Mouse (Mus musculus): ENCODE results near the gene Glul. TPM values are rescaled to one million over a fixed set of nuclear protein-coding genes. Genes with fewer than 3 reads are reported as not detected.

The Glul gene
- polyA plus RNA-seq, 1 experiment from 2014 or later: 78.3 TPM

DNA sequence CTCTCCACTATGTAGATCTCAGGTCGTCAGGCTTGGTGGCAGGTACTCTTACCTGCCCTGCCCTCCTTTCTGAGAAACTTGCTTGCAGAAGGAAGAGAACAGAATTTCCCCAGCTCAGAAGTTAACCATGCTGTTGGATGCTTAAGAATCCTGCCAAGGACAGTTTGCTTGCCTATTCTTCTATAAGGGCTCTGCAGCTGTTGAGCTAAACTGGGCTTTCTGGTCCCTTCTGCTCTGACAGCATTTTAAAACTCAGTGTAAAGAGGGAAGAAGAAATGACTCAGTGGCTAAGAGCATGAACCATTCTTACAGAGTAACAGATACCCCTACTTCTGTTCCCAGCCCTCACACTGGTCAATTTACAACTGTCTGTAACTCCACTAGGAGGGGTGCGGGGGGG is 41.2 kb downstream of the Glul start:
- no peak for ATAC-seq (replicated peaks; ENCODE audit: insufficient number of reproducible peaks, low FRiP score, low TSS enrichment)
- 89% methylated on average over 2 of the region's 2 CpGs for whole genome bisulfite sequencing (ENCODE audit: insufficient replicate concordance)
- no peak overlapping the region for H3K4me2 ChIP-seq
- no peak overlapping the region for H3K9ac ChIP-seq (ENCODE audit: low read depth, low read length)
- H3K9me3 ChIP-seq (replicated peaks; ENCODE audit: control insufficient read depth, low read length): no peaks in the 10 kb centered on the region
- H3K4me1 ChIP-seq (ENCODE audit: control insufficient read depth, insufficient read depth, low read length): no peaks in the 10 kb centered on the region
- no peak overlapping the region for H3K4me3 ChIP-seq (ENCODE audit: low read depth, low read length)
- no peaks in the 10 kb centered on the region for H3K36me3 ChIP-seq (ENCODE audit: control insufficient read depth, insufficient read depth, low read length)
- H3K27ac ChIP-seq (ENCODE audit: low read depth, low read length): no peak overlapping the region
- no peaks in the 10 kb centered on the region for H3K27me3 ChIP-seq (ENCODE audit: control insufficient read depth, insufficient read depth, low read length)

DNA sequence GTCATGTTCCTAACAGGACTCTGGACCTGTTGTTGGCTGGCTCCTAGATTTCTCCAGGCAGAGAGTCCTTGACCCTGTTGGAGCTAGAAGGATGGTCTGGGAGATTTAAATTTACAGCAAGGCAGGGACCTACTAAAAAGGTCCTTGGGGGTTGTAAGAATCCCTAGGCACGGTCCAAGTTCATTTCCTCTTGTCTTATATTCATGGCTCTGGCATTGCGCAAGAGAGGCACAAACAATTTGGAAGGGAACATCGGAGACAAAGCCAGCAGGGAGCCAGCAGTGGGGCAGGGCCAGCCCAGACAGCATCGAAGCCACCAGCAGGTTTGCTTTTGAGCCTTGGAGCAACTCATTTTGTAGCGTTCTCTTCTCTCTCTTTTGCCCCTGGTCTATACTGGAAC is 45.4 kb downstream of the Glul start:
- H3K4me3 ChIP-seq (ENCODE audit: low read depth, low read length): no peak overlapping the region
- H3K4me2 ChIP-seq: no peak overlapping the region
- H3K27me3 ChIP-seq (ENCODE audit: control insufficient read depth, insufficient read depth, low read length): no peaks in the 10 kb centered on the region
- H3K36me3 ChIP-seq (ENCODE audit: control insufficient read depth, insufficient read depth, low read length): no peaks in the 10 kb centered on the region
- 72% methylated on average over 5 of the region's 5 CpGs for WGBS (ENCODE audit: insufficient replicate concordance)
- H3K27ac ChIP-seq (ENCODE audit: low read depth, low read length): no peak overlapping the region
- ATAC-seq (replicated peaks; ENCODE audit: insufficient number of reproducible peaks, low FRiP score, low TSS enrichment): no peak
- H3K9ac ChIP-seq (ENCODE audit: low read depth, low read length): no peak overlapping the region
- no peaks in the 10 kb centered on the region for H3K9me3 ChIP-seq (replicated peaks; ENCODE audit: control insufficient read depth, low read length)
- no peaks in the 10 kb centered on the region for H3K4me1 ChIP-seq (ENCODE audit: control insufficient read depth, insufficient read depth, low read length)

DNA sequence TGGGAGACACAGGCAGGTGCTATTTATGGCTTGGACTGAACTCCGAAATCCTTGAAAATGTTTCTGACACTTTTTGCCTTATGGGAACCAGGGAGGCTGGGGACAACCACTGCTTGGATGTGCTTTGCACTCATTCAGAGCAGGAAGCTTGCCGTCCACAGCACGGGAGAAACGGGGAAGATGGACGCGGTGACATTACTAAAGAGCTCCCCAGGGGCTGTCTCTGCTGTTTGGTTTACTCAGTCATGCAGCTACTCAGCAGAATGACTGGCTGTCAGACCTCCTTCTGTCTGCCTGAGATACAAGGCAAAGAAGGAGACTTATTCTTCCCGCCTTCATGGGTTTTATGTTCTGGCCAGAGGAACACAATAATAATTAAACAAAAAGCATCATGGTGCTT is 47.2 kb downstream of the Glul start:
- H3K4me2 ChIP-seq: no peak overlapping the region
- H3K4me1 ChIP-seq (ENCODE audit: control insufficient read depth, insufficient read depth, low read length): no peaks in the 10 kb centered on the region
- ATAC-seq (replicated peaks; ENCODE audit: insufficient number of reproducible peaks, low FRiP score, low TSS enrichment): no peak
- H3K36me3 ChIP-seq (ENCODE audit: control insufficient read depth, insufficient read depth, low read length): no peaks in the 10 kb centered on the region
- H3K27ac ChIP-seq (ENCODE audit: low read depth, low read length): no peak overlapping the region
- 62% methylated on average over 7 of the region's 7 CpGs for WGBS (ENCODE audit: insufficient replicate concordance)
- no peak overlapping the region for H3K4me3 ChIP-seq (ENCODE audit: low read depth, low read length)
- no peak overlapping the region for H3K9ac ChIP-seq (ENCODE audit: low read depth, low read length)
- H3K9me3 ChIP-seq (replicated peaks; ENCODE audit: control insufficient read depth, low read length): no peaks in the 10 kb centered on the region
- no peaks in the 10 kb centered on the region for H3K27me3 ChIP-seq (ENCODE audit: control insufficient read depth, insufficient read depth, low read length)

DNA sequence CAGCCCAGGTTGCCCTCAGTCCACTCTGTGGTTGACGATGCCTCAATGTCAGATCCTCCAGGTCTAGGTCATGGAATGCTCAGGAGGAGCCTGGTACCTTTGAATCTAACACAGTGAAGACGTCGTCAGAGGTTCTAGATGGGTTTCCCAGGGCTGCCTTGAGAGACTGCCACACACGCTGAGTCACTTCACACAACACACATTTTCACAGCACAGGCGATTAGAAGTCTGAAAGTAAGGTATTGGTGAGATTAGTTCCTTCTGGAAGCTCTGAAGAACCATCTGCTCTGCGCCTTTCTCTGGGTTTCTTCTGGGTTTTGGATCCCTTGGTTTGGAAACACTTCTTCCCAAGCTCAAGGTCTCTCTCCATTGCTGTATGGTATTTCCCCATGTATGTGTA is 48.1 kb downstream of the Glul start:
- Histone ChIP-seq H3K36me3 (ENCODE audit: control insufficient read depth, insufficient read depth, low read length) (no peaks in the 10 kb centered on the region), H3K9ac (ENCODE audit: low read depth, low read length) (no peak overlapping the region), H3K27me3 (ENCODE audit: control insufficient read depth, insufficient read depth, low read length) (no peaks in the 10 kb centered on the region), H3K4me1 (ENCODE audit: control insufficient read depth, insufficient read depth, low read length) (no peaks in the 10 kb centered on the region), H3K4me3 (ENCODE audit: low read depth, low read length) (no peak overlapping the region), H3K27ac (ENCODE audit: low read depth, low read length) (no peak overlapping the region), H3K4me2 (no peak overlapping the region), H3K9me3 (replicated peaks; ENCODE audit: control insufficient read depth, low read length) (no peaks in the 10 kb centered on the region)
- WGBS (ENCODE audit: insufficient replicate concordance): 84% methylated on average over 6 of the region's 6 CpGs
- ATAC-seq (replicated peaks; ENCODE audit: insufficient number of reproducible peaks, low FRiP score, low TSS enrichment): no peak

DNA sequence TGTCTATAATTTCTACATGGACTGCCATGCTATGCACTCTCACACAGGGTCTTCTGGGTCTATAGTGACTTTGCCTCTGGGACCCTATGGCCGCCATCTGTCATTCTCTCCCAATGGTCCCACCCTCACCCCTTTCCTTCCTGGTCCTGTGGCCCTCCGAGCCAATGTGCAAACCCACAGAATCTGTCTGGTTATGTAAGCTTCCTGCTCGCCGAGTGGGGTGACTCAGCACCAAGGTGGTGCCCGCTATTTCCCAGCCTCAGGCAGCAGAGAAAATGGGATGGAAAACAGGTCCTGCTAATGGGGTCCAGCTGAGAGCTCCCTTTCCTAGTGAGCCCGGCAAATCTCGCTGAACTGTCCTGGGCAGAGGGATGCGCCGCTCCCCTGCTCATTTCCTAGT is 53.5 kb downstream of the Glul start:
- Histone ChIP-seq H3K36me3 (ENCODE audit: control insufficient read depth, insufficient read depth, low read length) (no peaks in the 10 kb centered on the region), H3K9ac (ENCODE audit: low read depth, low read length) (no peak overlapping the region), H3K4me1 (ENCODE audit: control insufficient read depth, insufficient read depth, low read length) (no peaks in the 10 kb centered on the region), H3K27me3 (ENCODE audit: control insufficient read depth, insufficient read depth, low read length) (no peaks in the 10 kb centered on the region), H3K4me3 (ENCODE audit: low read depth, low read length) (no peak overlapping the region), H3K4me2 (no peak overlapping the region), H3K9me3 (replicated peaks; ENCODE audit: control insufficient read depth, low read length) (no peaks in the 10 kb centered on the region), H3K27ac (ENCODE audit: low read depth, low read length) (no peak overlapping the region)
- no peak for ATAC-seq (replicated peaks; ENCODE audit: insufficient number of reproducible peaks, low FRiP score, low TSS enrichment)
- WGBS (ENCODE audit: insufficient replicate concordance): 82% methylated on average over 9 of the region's 9 CpGs

DNA sequence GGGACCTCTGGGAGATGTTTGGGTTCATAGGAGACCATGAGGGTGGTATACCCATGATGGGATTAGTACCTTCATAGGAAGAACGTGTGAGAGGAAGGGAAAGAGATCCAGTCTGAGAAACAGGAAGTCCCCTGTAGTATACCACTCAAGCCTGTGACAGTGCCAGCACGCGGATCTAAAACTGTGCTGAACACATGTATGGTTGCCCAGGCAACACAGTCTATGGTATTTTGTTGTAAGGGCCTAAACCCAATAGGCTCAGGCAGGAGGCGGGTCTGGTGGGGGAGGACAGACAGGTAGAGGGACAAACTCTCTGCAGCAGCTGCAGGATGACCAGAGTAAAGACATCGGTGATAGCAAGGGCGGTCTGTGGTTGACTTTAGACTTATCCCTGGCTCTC is 54.1 kb downstream of the Glul start:
- no peak overlapping the region for H3K27ac ChIP-seq (ENCODE audit: low read depth, low read length)
- no peaks in the 10 kb centered on the region for H3K9me3 ChIP-seq (replicated peaks; ENCODE audit: control insufficient read depth, low read length)
- no peak overlapping the region for H3K4me3 ChIP-seq (ENCODE audit: low read depth, low read length)
- H3K36me3 ChIP-seq (ENCODE audit: control insufficient read depth, insufficient read depth, low read length): no peaks in the 10 kb centered on the region
- H3K9ac ChIP-seq (ENCODE audit: low read depth, low read length): no peak overlapping the region
- 67% methylated on average over 6 of the region's 6 CpGs for WGBS (ENCODE audit: insufficient replicate concordance)
- no peak for ATAC-seq (replicated peaks; ENCODE audit: insufficient number of reproducible peaks, low FRiP score, low TSS enrichment)
- no peaks in the 10 kb centered on the region for H3K27me3 ChIP-seq (ENCODE audit: control insufficient read depth, insufficient read depth, low read length)
- H3K4me2 ChIP-seq: no peak overlapping the region
- H3K4me1 ChIP-seq (ENCODE audit: control insufficient read depth, insufficient read depth, low read length): no peaks in the 10 kb centered on the region

DNA sequence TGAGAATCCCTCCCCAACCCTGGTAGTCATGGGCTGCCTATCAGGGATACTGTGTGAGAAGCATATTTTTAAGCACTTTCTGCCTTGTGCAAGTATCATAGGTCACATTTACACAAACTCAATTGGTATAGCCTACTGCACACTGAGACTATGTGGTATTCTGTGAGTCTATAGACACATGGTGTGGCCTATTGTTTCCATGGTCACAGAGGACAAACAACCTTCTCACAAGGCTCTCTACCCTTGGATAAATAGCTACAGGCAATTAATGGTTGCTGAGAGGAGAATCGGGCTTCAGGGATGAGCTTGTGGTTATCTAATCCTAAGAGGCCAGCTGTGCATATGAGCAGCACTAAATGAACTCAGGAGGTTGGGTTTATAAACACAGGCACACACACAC is 58.1 kb downstream of the Glul start:
- ATAC-seq (replicated peaks; ENCODE audit: insufficient number of reproducible peaks, low FRiP score, low TSS enrichment): no peak
- Histone ChIP-seq H3K36me3 (ENCODE audit: control insufficient read depth, insufficient read depth, low read length) (no peaks in the 10 kb centered on the region), H3K9ac (ENCODE audit: low read depth, low read length) (no peak overlapping the region), H3K4me2 (no peak overlapping the region), H3K27ac (ENCODE audit: low read depth, low read length) (no peak overlapping the region), H3K9me3 (replicated peaks; ENCODE audit: control insufficient read depth, low read length) (no peaks in the 10 kb centered on the region), H3K4me1 (ENCODE audit: control insufficient read depth, insufficient read depth, low read length) (no peaks in the 10 kb centered on the region), H3K27me3 (ENCODE audit: control insufficient read depth, insufficient read depth, low read length) (no peaks in the 10 kb centered on the region), H3K4me3 (ENCODE audit: low read depth, low read length) (no peak overlapping the region)
- 50% methylated on average over 1 of the region's 1 CpGs for WGBS (ENCODE audit: insufficient replicate concordance)

Small RNAs within 50 kb of the gene (microRNA-seq; reads per million reads assigned to microRNA genes)
- gene Mir8114 (ENCODE audit: borderline number of aligned reads): 20.3 reads per million, percentile 51 among the genes with 10 or more reads in this experiment

Other genes starting within 250 kb of the Glul start
- gene Rgs8, start 246.9 kb upstream of the Glul start, polyA plus RNA-seq (2014; fragmentation: Nextera tagmentation; extraction: Ambion mirVana): 0.27 and 0.49 TPM in 2 replicates
- 1.0 and 1.7 TPM in 2 replicates for gene Rgs16, start 159.6 kb upstream of the Glul start, polyA plus RNA-seq (2014; fragmentation: Nextera tagmentation; extraction: Ambion mirVana)
- gene Rnasel, start 150.5 kb upstream of the Glul start, polyA plus RNA-seq (2014; fragmentation: Nextera tagmentation; extraction: Ambion mirVana): 9.3 and 9.7 TPM in 2 replicates
- gene Rgsl1, start 55.8 kb upstream of the Glul start, polyA plus RNA-seq (2014; fragmentation: Nextera tagmentation; extraction: Ambion mirVana): not detected in 2 replicates
- gene Teddm1b, start 25.6 kb upstream of the Glul start, polyA plus RNA-seq (2014; fragmentation: Nextera tagmentation; extraction: Ambion mirVana): 0.08 and 0.27 TPM in 2 replicates
- gene Teddm1a, start 8.2 kb upstream of the Glul start, polyA plus RNA-seq (2014; fragmentation: Nextera tagmentation; extraction: Ambion mirVana): not detected in 2 replicates
- 0.30 and 0.36 TPM in 2 replicates for gene Teddm2, start 284 bp downstream of the Glul start, polyA plus RNA-seq (2014; fragmentation: Nextera tagmentation; extraction: Ambion mirVana)